Mouse (Mus musculus): ENCODE data around the gene Itgb4.

Itgb4 gene

GRCm38 (mm10) chr11:115974309-115975082 is at the start of gene Itgb4:
Itgb4 (plus strand) TSS chr11:115974709.
- peak; percentile 22 to 33 for DNase-seq

- no peak for DNase-seq
These were observed 45.5 kb upstream of the Itgb4 start for GRCm38 (mm10) chr11:115929031-115929430.

GRCm38 (mm10) chr11:115929818-115930217 is 44.7 kb upstream of the Itgb4 start:
- no peak for DNase-seq

GRCm38 (mm10) chr11:115931235-115931634 is 43.3 kb upstream of the Itgb4 start:
- no peak for DNase-seq

GRCm38 (mm10) chr11:115933108-115933746 is 41.3 kb upstream of the Itgb4 start, which contains the start of the genes Sap30bp and Recql5:
Sap30bp (plus strand) TSS chr11:115933282.
Recql5 (minus strand) TSS chr11:115933477.
- DNase-seq = peak; percentile 96 to 99

GRCm38 (mm10) chr11:115933747-115934110 is 40.8 kb upstream of the Itgb4 start:
- no peak for DNase-seq

- DNase-seq = peak; percentile 67 to 81
These were observed 34.7 kb upstream of the Itgb4 start for GRCm38 (mm10) chr11:115939690-115940329.

- no peak for DNase-seq
These were observed 32.5 kb upstream of the Itgb4 start for GRCm38 (mm10) chr11:115941980-115942379.

GRCm38 (mm10) chr11:115945247-115945646 is 29.3 kb upstream of the Itgb4 start:
- no peak for DNase-seq

- no peak for DNase-seq
These were observed 28.2 kb upstream of the Itgb4 start for GRCm38 (mm10) chr11:115946221-115946828.

GRCm38 (mm10) chr11:115948316-115948715 is 26.2 kb upstream of the Itgb4 start:
- DNase-seq = no peak

- no peak for DNase-seq
These were observed 23.8 kb upstream of the Itgb4 start for GRCm38 (mm10) chr11:115950719-115951118.

- no peak for DNase-seq
These were observed 19.8 kb upstream of the Itgb4 start for GRCm38 (mm10) chr11:115954712-115955111.

GRCm38 (mm10) chr11:115955195-115955858 is 19.2 kb upstream of the Itgb4 start:
- DNase-seq = no peak

- no peak for DNase-seq
These were observed 18.1 kb upstream of the Itgb4 start for GRCm38 (mm10) chr11:115956453-115956852.

GRCm38 (mm10) chr11:115957971-115958370 is 16.5 kb upstream of the Itgb4 start:
- DNase-seq = no peak

GRCm38 (mm10) chr11:115959018-115959417 is 15.5 kb upstream of the Itgb4 start:
- DNase-seq = no peak

- DNase-seq = no peak
These were observed 11.7 kb upstream of the Itgb4 start for GRCm38 (mm10) chr11:115962651-115963412.

GRCm38 (mm10) chr11:115964977-115965604 is 9.4 kb upstream of the Itgb4 start:
- DNase-seq = no peak

- DNase-seq = no peak
These were observed 5.6 kb upstream of the Itgb4 start for GRCm38 (mm10) chr11:115968731-115969405.
